Mouse (Mus musculus) kidney, postnatal 10 days (tissue): ENCODE results near the gene Ankrd44.

Experiments used
- DNase-seq: peaks from one replicate; pipeline ENCODE4 v3.0.0; 2021; ENCODE audit warnings: mixed read lengths

Gene Ankrd44

GRCm38 (mm10) chr1:54808401-54809097 lies 117.6 kb downstream of the Ankrd44 start:
- DNase-seq, result no peak

- DNase-seq, result no peak
Observed at GRCm38 (mm10) chr1:54807832-54808231, 118.4 kb downstream of the Ankrd44 start.

GRCm38 (mm10) chr1:54806116-54806850 lies 119.9 kb downstream of the Ankrd44 start:
- no peak for DNase-seq

GRCm38 (mm10) chr1:54804406-54804805 lies 121.8 kb downstream of the Ankrd44 start:
- no peak for DNase-seq

- DNase-seq, result no peak
Observed at GRCm38 (mm10) chr1:54802703-54803102, 123.5 kb downstream of the Ankrd44 start.

GRCm38 (mm10) chr1:54801256-54801655 lies 124.9 kb downstream of the Ankrd44 start:
- DNase-seq, result no peak

GRCm38 (mm10) chr1:54799421-54799820 lies 126.8 kb downstream of the Ankrd44 start:
- no peak for DNase-seq

GRCm38 (mm10) chr1:54798415-54798814 lies 127.8 kb downstream of the Ankrd44 start:
- DNase-seq, result no peak

- no peak for DNase-seq
Observed at GRCm38 (mm10) chr1:54794709-54795108, 131.5 kb downstream of the Ankrd44 start.

GRCm38 (mm10) chr1:54791406-54791805 lies 134.8 kb downstream of the Ankrd44 start:
- DNase-seq, result no peak

GRCm38 (mm10) chr1:54789327-54789960 lies 136.7 kb downstream of the Ankrd44 start:
- no peak for DNase-seq

- no peak for DNase-seq
Observed at GRCm38 (mm10) chr1:54788337-54788736, 137.8 kb downstream of the Ankrd44 start.

- no peak for DNase-seq
Observed at GRCm38 (mm10) chr1:54778151-54778550, 148.0 kb downstream of the Ankrd44 start.

GRCm38 (mm10) chr1:54777104-54777503 lies 149.1 kb downstream of the Ankrd44 start:
- no peak for DNase-seq

GRCm38 (mm10) chr1:54776116-54776515 lies 150.1 kb downstream of the Ankrd44 start:
- DNase-seq, result no peak

GRCm38 (mm10) chr1:54772843-54773242 lies 153.3 kb downstream of the Ankrd44 start:
- no peak for DNase-seq

GRCm38 (mm10) chr1:54771471-54771870 lies 154.7 kb downstream of the Ankrd44 start:
- DNase-seq, result no peak

- DNase-seq, result no peak
Observed at GRCm38 (mm10) chr1:54767221-54767620, 159.0 kb downstream of the Ankrd44 start.

- no peak for DNase-seq
Observed at GRCm38 (mm10) chr1:54765632-54766238, 160.5 kb downstream of the Ankrd44 start.

- DNase-seq, result no peak
Observed at GRCm38 (mm10) chr1:54762216-54762807, 163.9 kb downstream of the Ankrd44 start.

- DNase-seq, result no peak
Observed at GRCm38 (mm10) chr1:54759841-54760240, 166.3 kb downstream of the Ankrd44 start.

GRCm38 (mm10) chr1:54757291-54757690 lies 168.9 kb downstream of the Ankrd44 start:
- DNase-seq, result no peak
